Mouse (Mus musculus): ENCODE measurements around the gene Ccdc191. TPM values are rescaled to one million over a fixed set of nuclear protein-coding genes. Genes with fewer than 3 reads are reported as not detected.

Gene Ccdc191
- total and polyA plus RNA-seq, 3 experiments = 9.3 to 45.7 (median 11.3) TPM

- peaks cover 7 to 32% of the 10 kb centered on the region in 2 experiments for H3K36me3 ChIP-seq (replicated peaks in 1 of 2; ENCODE audit: control insufficient read depth in 1 of 2, insufficient read depth in 1 of 2, low read length in 1 of 2)
- TF ChIP-seq ETS1 (conservative IDR thresholded peaks at IDR 0.05; ENCODE audit: low read depth, low read length) = no peak
- no peak for TF ChIP-seq SIN3A (IDR thresholded peaks at IDR 0.05; ENCODE audit: low read length)
- no peak for TF ChIP-seq MYC (IDR thresholded peaks at IDR 0.05; ENCODE audit: low read depth, low read length)
- TF ChIP-seq PAX5 (IDR thresholded peaks at IDR 0.05; ENCODE audit: low read length) = no peak
- TF ChIP-seq RAD21 (IDR thresholded peaks at IDR 0.05; ENCODE audit: low read depth, low read length) = no peak
- TF ChIP-seq ZC3H11A (IDR thresholded peaks at IDR 0.05; ENCODE audit: low read depth, low read length) = no peak
- TF ChIP-seq JUN (IDR thresholded peaks at IDR 0.05; ENCODE audit: insufficient read depth, low read depth, low read length) = no peak
- TF ChIP-seq MAZ (IDR thresholded peaks at IDR 0.05; ENCODE audit: low read depth, low read length) = no peak
- no peak for TF ChIP-seq USF2 (conservative IDR thresholded peaks at IDR 0.05; ENCODE audit: low read depth, low read length)
- no peak for TF ChIP-seq NELFE (IDR thresholded peaks at IDR 0.05; ENCODE audit: low read depth, low read length)
- TF ChIP-seq ZKSCAN1 (IDR thresholded peaks at IDR 0.05; ENCODE audit: borderline replicate concordance, low read depth, low read length) = no peak
- no peak for TF ChIP-seq ZMIZ1 (IDR thresholded peaks at IDR 0.05; ENCODE audit: low read depth, low read length)
- TF ChIP-seq MXI1 (IDR thresholded peaks at IDR 0.05; ENCODE audit: low read depth, low read length) = no peak
- no peak for TF ChIP-seq POLR2AphosphoS2 (IDR thresholded peaks at IDR 0.05; ENCODE audit: low read depth, low read length)
- no peak for TF ChIP-seq MAX (IDR thresholded peaks at IDR 0.05; ENCODE audit: low read length)
- no peak for TF ChIP-seq E2F4 (IDR thresholded peaks at IDR 0.05; ENCODE audit: insufficient replicate concordance, low read depth, low read length)
- no peak for TF ChIP-seq CHD2 (IDR thresholded peaks at IDR 0.05; ENCODE audit: low read length)
- no peak for TF ChIP-seq USF1 (IDR thresholded peaks at IDR 0.05; ENCODE audit: low read depth, low read length)
- TF ChIP-seq HCFC1 (IDR thresholded peaks at IDR 0.05; ENCODE audit: low read depth, low read length) = no peak
- DNase-seq (ENCODE audit: extremely low read depth) = no peak
- no peak overlapping the region for H3K4me3 ChIP-seq (replicated peaks in 1 of 3; ENCODE audit: low read depth in 2 of 3, low read length in 2 of 3, poor library complexity in 1 of 3)
- H3K27ac ChIP-seq (ENCODE audit: insufficient read depth, low read depth) = no peak overlapping the region
- no peaks in the 10 kb centered on the region for H3K9me3 ChIP-seq (replicated peaks; ENCODE audit: low read length)
- H3K4me2 ChIP-seq (ENCODE audit: insufficient read depth, low read depth, poor library complexity, severe bottlenecking) = no peak overlapping the region
- in situ Hi-C loops (cut with MboI; ENCODE audit: low pct_ligation_motif_present, low pct_unique_long_range_greater_than_20kb, low sequenced_read_pairs) (no loop called here), dilution Hi-C loops (cut with MboI; ENCODE audit: extremely low pct_ligation_motif_present, extremely low pct_unique_long_range_greater_than_20kb, low sequenced_read_pairs) (no loop called here)
- no peak overlapping the region for H3K9ac ChIP-seq (ENCODE audit: insufficient read depth, low read depth)
- no peaks in the 10 kb centered on the region for H3K27me3 ChIP-seq (replicated peaks)
- no peaks in the 10 kb centered on the region for H3K79me2 ChIP-seq (replicated peaks; ENCODE audit: control insufficient read depth, extremely low read depth, insufficient read depth, poor library complexity, severe bottlenecking)
- no peaks in the 10 kb centered on the region for H3K4me1 ChIP-seq (ENCODE audit: control insufficient read depth in 1 of 2, insufficient read depth in 2 of 2)
Measured at GRCm38 (mm10) chr16:43918867-43919266, 29.3 kb downstream of the Ccdc191 start.

GRCm38 (mm10) chr16:43922024-43922423 lies 32.4 kb downstream of the Ccdc191 start:
- Histone ChIP-seq H3K4me3 (replicated peaks in 1 of 3; ENCODE audit: low read depth in 2 of 3, low read length in 2 of 3, poor library complexity in 1 of 3) (no peak overlapping the region), H3K9me3 (replicated peaks; ENCODE audit: low read length) (no peaks in the 10 kb centered on the region), H3K27me3 (replicated peaks) (no peaks in the 10 kb centered on the region), H3K36me3 (replicated peaks in 1 of 2; ENCODE audit: control insufficient read depth in 1 of 2, insufficient read depth in 1 of 2, low read length in 1 of 2) (peaks cover 4 to 37% of the 10 kb centered on the region in 2 experiments), H3K79me2 (replicated peaks; ENCODE audit: control insufficient read depth, extremely low read depth, insufficient read depth, poor library complexity, severe bottlenecking) (no peaks in the 10 kb centered on the region), H3K4me1 (ENCODE audit: control insufficient read depth in 1 of 2, insufficient read depth in 2 of 2) (no peaks in the 10 kb centered on the region), H3K27ac (ENCODE audit: insufficient read depth, low read depth) (no peak overlapping the region), H3K9ac (ENCODE audit: insufficient read depth, low read depth) (no peak overlapping the region), H3K4me2 (ENCODE audit: insufficient read depth, low read depth, poor library complexity, severe bottlenecking) (no peak overlapping the region)
- dilution Hi-C loops (cut with MboI; ENCODE audit: extremely low pct_ligation_motif_present, extremely low pct_unique_long_range_greater_than_20kb, low sequenced_read_pairs) = no loop called here
- in situ Hi-C loops (cut with MboI; ENCODE audit: low pct_ligation_motif_present, low pct_unique_long_range_greater_than_20kb, low sequenced_read_pairs) = no loop called here
- DNase-seq (ENCODE audit: extremely low read depth) = no peak
- TF ChIP-seq E2F4 (IDR thresholded peaks at IDR 0.05; ENCODE audit: insufficient replicate concordance, low read depth, low read length) (no peak), CTCF (conservative IDR thresholded peaks at IDR 0.05 in 1 of 2, IDR thresholded peaks at IDR 0.05 in 1 of 2; ENCODE audit: low read depth in 2 of 2, low read length in 2 of 2) (no peak), ETS1 (conservative IDR thresholded peaks at IDR 0.05; ENCODE audit: low read depth, low read length) (no peak), ZNF384 (IDR thresholded peaks at IDR 0.05; ENCODE audit: low read depth, low read length) (no peak), SMC3 (IDR thresholded peaks at IDR 0.05; ENCODE audit: low read depth, low read length) (no peak), NELFE (IDR thresholded peaks at IDR 0.05; ENCODE audit: low read depth, low read length) (no peak), TBP (conservative IDR thresholded peaks at IDR 0.05; ENCODE audit: low read depth, low read length) (no peak), PAX5 (IDR thresholded peaks at IDR 0.05; ENCODE audit: low read length) (no peak), ELF1 (IDR thresholded peaks at IDR 0.05; ENCODE audit: low read depth, low read length) (no peak), JUND (conservative IDR thresholded peaks at IDR 0.05; ENCODE audit: low read depth, low read length) (no peak), POLR2AphosphoS2 (IDR thresholded peaks at IDR 0.05; ENCODE audit: low read depth, low read length) (no peak), MAFK (IDR thresholded peaks at IDR 0.05; ENCODE audit: insufficient replicate concordance, low read length) (no peak), JUN (IDR thresholded peaks at IDR 0.05; ENCODE audit: insufficient read depth, low read depth, low read length) (no peak), MEF2A (IDR thresholded peaks at IDR 0.05; ENCODE audit: borderline replicate concordance, low read depth, low read length) (no peak), CHD1 (IDR thresholded peaks at IDR 0.05; ENCODE audit: low read depth, low read length) (no peak), MXI1 (IDR thresholded peaks at IDR 0.05; ENCODE audit: low read depth, low read length) (no peak), MYC (IDR thresholded peaks at IDR 0.05; ENCODE audit: low read depth, low read length) (no peak), BHLHE40 (IDR thresholded peaks at IDR 0.05; ENCODE audit: low read depth, low read length) (no peak), USF2 (conservative IDR thresholded peaks at IDR 0.05; ENCODE audit: low read depth, low read length) (no peak), TCF12 (IDR thresholded peaks at IDR 0.05; ENCODE audit: low read depth, low read length) (no peak)

All from CH12.LX (cell line).